Mouse (Mus musculus): Measurements from ENCODE around the gene Brca2.

DNA sequence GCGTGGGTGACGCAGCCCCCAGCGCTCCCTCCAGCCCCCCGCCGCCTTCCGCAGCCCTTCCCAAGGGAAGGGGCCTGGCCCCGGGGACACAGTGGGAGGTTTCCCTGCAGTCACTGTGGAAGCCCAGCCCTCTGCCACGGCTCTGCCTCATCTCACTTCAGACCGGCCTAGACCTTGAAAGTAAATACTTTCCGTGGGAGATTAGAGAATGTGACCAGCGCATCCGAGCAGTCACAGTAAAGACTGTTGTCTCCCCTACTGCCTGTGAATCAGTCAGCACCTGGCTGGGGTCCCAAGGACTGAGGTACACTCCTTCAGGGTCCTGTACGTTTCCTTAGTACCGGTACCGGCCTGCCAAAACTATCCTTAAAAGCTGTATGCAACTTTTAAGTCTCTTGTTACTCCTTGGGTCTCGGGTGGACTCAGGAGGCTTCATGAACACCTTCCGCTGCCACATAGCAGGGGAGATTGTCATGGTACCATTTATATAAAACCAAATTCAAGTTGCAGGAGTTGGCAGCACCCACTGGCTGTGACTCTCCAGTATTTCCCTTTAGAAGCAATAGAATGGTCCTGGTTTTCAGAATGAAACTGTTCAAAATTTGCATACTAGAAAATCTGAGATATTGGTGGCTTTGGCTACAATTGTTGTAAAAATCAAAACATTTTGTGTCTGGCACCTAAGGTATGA, 72.4 kb downstream of the Brca2 start:
- TF ChIP-seq CTCF (IDR thresholded peaks at IDR 0.05; ENCODE audit: control insufficient read depth, insufficient read depth, low read length) (no peak), POLR2A (IDR thresholded peaks at IDR 0.05; ENCODE audit: borderline replicate concordance, control insufficient read depth, low read depth, low read length) (no peak)
